Mouse (Mus musculus): ENCODE measurements around the gene Cfl2. TPM values are rescaled to one million over a fixed set of nuclear protein-coding genes. Genes with fewer than 3 reads are reported as not detected.
"Not testable (repeated sequence)": the region's sequence is repeated elsewhere in the genome, so short reads cannot be mapped to it uniquely, and the experiment has no call there.

The Cfl2 gene
- polyA plus RNA-seq (2015; fragmentation: Nextera tagmentation; extraction: Ambion mirVana) = 122 and 129 TPM in 2 replicates

DNA sequence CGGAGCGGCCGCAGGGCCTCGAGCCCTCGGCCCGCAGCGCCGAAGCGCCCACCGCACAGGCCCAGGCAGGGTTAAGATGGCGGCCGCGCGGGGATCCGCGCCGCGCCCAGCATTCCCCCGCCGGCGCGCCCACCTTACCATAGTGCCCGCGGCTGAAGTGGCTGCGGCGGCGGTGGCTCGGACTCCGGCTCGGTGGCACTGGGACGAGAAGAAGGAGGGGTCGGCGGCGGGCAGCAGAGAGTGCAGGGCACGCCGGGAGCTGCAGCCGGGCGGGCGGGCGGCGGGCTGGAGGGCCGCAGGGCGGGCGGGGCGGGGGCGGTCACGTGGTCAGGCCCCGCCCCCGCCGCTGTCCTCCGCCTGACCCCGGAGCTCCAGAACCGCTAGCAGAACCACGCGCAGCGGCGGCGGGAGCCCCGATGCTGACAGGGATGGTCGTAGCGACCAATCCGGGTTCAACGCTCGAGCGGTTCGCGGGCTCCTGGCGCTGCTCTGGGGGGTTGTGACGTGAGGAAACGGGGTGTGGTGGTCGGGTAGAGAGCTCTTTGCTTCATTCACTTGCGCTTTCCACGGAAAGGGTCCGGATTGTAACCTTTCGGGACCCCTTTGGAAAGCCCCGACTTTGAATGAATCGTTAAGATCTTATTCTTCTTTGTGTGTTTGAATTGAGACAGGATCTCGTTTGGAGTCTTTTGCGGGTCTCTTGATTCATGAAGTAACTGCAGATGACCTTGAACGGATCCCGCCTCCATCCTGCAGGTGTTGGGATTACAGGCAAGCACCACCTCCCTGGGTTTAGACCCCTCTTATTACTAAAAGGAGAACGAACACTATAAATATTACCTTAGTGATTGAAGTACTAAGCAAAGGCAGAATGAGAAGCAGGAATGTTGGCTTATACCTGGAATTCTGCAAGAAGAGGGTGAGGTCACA lies at the start of gene Cfl2:
Cfl2 (minus strand) TSS at position 272 of the 930 bp plus-strand sequence.
- Histone ChIP-seq H3K9me3 (ENCODE audit: low read length) (no peaks in the 10 kb centered on the region), H3K4me2 (replicated peaks; ENCODE audit: low read depth, low read length) (peak within 1 kb of the TSS; percentile 77), H3K36me3 (ENCODE audit: insufficient read depth, low read length) (peaks cover 4% of the 10 kb centered on the region; the same call in 1 of the 2 replicates), H3K9ac (replicated peaks; ENCODE audit: low read depth) (peak within 1 kb of the TSS; percentile 100), H3K4me1 (ENCODE audit: insufficient read depth, low read depth, low read length) (peaks cover 6% of the 10 kb centered on the region; the same call in 1 of the 2 replicates), H3K27me3 (replicated peaks; ENCODE audit: insufficient read depth, low read length) (no peaks in the 10 kb centered on the region), H3K4me3 (ENCODE audit: low read depth, low read length) (peak within 1 kb of the TSS; percentile 98), H3K27ac (ENCODE audit: low read length) (peak within 1 kb of the TSS; percentile 99)
- ATAC-seq (peak; percentile 94), DNase-seq (ENCODE audit: low spot score) (peak; percentile 91)
- TF ChIP-seq CTCF (IDR thresholded peaks at IDR 0.05) (0 out of 2 replicates have a peak, but pooled peaks have one; percentile 23), EP300 (IDR thresholded peaks at IDR 0.05) (no peak)
- WGBS = 1% methylated on average over 51 of the region's 82 CpGs

DNA sequence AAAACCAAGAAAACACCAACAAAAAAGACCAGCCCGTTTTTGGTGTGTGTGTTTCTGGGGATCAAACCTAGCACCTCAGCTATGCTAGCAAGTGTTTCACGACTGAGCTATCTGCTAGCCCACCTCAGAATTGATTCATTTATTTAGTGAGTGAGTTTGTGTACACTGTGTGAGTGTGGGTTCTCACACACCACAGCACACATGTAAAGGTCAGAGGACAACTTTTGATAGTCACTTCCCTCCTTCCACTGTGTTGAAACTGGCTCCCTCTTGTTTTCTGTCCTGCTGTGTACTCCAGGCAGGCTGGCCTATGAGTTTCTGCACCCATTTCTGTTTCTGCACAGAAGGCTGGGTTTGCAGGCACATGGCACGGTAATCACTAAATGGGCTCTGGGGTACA lies 47.7 kb upstream of the Cfl2 start:
- H3K36me3 ChIP-seq (ENCODE audit: insufficient read depth, low read length) = peaks cover 29% of the 10 kb centered on the region; the same call in 1 of the 2 replicates
- H3K4me3 ChIP-seq (ENCODE audit: low read depth, low read length) = no peak overlapping the region
- no peaks in the 10 kb centered on the region for H3K9me3 ChIP-seq (ENCODE audit: low read length)
- ATAC-seq = no peak
- no peaks in the 10 kb centered on the region for H3K27me3 ChIP-seq (replicated peaks; ENCODE audit: insufficient read depth, low read length)
- WGBS = 86% methylated on average over 3 of the region's 3 CpGs
- no peak overlapping the region for H3K27ac ChIP-seq (ENCODE audit: low read length)
- H3K4me2 ChIP-seq (replicated peaks; ENCODE audit: low read depth, low read length) = no peak overlapping the region
- no peak for TF ChIP-seq EP300 (IDR thresholded peaks at IDR 0.05)
- TF ChIP-seq CTCF (IDR thresholded peaks at IDR 0.05) = no peak
- no peak overlapping the region for H3K9ac ChIP-seq (replicated peaks; ENCODE audit: low read depth)
- DNase-seq (ENCODE audit: low spot score) = no peak
- H3K4me1 ChIP-seq (ENCODE audit: insufficient read depth, low read depth, low read length) = no peaks in the 10 kb centered on the region

DNA sequence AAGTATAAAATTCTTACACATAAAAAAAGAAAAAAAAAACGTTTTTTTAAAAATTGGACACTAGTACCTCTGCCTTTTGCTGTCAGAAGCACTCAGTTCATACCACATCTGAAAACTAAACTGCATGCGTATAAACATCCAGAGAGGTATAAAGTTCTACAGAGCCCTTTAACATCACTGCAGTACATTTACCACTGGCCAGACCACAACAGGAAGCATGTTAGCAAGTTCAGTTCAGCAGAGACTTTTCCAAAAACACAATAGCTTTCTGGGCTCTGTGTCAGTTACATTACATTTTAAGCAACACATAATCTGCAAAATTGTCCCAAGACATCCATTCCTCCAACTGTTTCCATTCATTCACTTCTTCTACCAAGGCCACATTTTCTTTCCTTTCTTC lies 29.9 kb upstream of the Cfl2 start:
- not testable (repeated sequence) for H3K4me2 ChIP-seq (replicated peaks; ENCODE audit: low read depth, low read length); H3K9me3 ChIP-seq (ENCODE audit: low read length); H3K36me3 ChIP-seq (ENCODE audit: insufficient read depth, low read length); H3K4me1 ChIP-seq (ENCODE audit: insufficient read depth, low read depth, low read length); ATAC-seq; DNase-seq (ENCODE audit: low spot score); H3K4me3 ChIP-seq (ENCODE audit: low read depth, low read length); H3K27ac ChIP-seq (ENCODE audit: low read length); H3K27me3 ChIP-seq (replicated peaks; ENCODE audit: insufficient read depth, low read length); H3K9ac ChIP-seq (replicated peaks; ENCODE audit: low read depth)
- WGBS = 24% methylated on average over 1 of the region's 2 CpGs

DNA sequence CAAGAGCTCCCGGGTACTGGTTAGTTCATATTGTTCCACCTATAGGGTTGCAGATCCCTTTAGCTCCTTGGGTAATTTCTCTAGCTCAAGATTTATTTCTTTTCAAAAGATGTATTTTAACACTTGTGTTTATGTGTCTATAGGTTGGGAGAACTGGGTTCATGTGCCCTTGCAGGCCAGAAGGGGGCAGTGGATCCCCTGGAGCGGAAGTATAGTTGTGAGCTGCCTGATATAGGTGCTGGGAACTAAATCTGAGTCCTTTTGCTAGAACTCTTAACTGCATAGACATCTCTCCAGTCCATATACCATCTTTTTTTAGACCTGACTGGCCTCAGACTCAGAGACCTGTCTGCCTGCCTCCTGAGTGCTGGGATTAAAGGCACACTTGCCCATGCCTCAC lies 27.7 kb upstream of the Cfl2 start:
- no peaks in the 10 kb centered on the region for H3K4me1 ChIP-seq (ENCODE audit: insufficient read depth, low read depth, low read length)
- DNase-seq (ENCODE audit: low spot score) (no peak), ATAC-seq (no peak)
- TF ChIP-seq CTCF (IDR thresholded peaks at IDR 0.05) = peak; percentile 20; the same call in 1 of the 2 replicates
- TF ChIP-seq EP300 (IDR thresholded peaks at IDR 0.05) = no peak
- H3K9ac ChIP-seq (replicated peaks; ENCODE audit: low read depth) = no peak overlapping the region
- WGBS = 100% methylated on average over 2 of the region's 2 CpGs
- no peaks in the 10 kb centered on the region for H3K9me3 ChIP-seq (ENCODE audit: low read length)
- H3K27me3 ChIP-seq (replicated peaks; ENCODE audit: insufficient read depth, low read length) = no peaks in the 10 kb centered on the region
- H3K27ac ChIP-seq (ENCODE audit: low read length) = no peak overlapping the region
- H3K36me3 ChIP-seq (ENCODE audit: insufficient read depth, low read length) = peaks cover 3% of the 10 kb centered on the region; the same call in 1 of the 2 replicates
- H3K4me3 ChIP-seq (ENCODE audit: low read depth, low read length) = no peak overlapping the region
- no peak overlapping the region for H3K4me2 ChIP-seq (replicated peaks; ENCODE audit: low read depth, low read length)

DNA sequence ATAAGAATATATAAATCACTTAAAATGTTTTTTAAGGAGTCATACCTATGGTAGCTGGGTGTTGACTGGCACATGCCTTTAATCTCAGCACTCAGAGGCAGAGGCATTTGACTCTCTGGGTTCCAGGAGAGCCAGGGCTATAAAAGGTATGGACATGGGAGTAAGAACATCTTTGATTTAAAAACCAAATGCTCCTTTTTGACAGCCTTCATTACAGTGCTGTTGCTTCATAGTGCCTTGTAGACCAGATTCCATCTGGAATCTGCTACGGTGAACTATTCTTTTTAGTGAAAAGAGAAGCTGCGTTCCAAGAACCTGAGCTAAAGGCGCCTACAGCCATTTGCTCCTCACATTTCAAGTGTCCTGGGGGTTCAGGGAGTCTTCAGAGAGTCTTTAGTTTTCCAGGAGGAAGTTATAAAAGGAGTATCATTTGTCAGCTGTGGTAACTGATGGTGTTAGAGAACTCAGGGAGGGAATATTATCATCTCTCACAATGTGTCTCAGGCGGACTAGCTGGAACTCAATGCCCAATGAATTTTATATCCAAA lies 25.0 kb upstream of the Cfl2 start:
- no peaks in the 10 kb centered on the region for H3K9me3 ChIP-seq (ENCODE audit: low read length)
- H3K4me1 ChIP-seq (ENCODE audit: insufficient read depth, low read depth, low read length) = no peaks in the 10 kb centered on the region
- no peak for TF ChIP-seq CTCF (IDR thresholded peaks at IDR 0.05)
- no peak for TF ChIP-seq EP300 (IDR thresholded peaks at IDR 0.05)
- no peak overlapping the region for H3K27ac ChIP-seq (ENCODE audit: low read length)
- no peak overlapping the region for H3K4me2 ChIP-seq (replicated peaks; ENCODE audit: low read depth, low read length)
- H3K27me3 ChIP-seq (replicated peaks; ENCODE audit: insufficient read depth, low read length) = no peaks in the 10 kb centered on the region
- ATAC-seq (no peak), DNase-seq (ENCODE audit: low spot score) (no peak)
- WGBS = 85% methylated on average over 4 of the region's 4 CpGs
- no peak overlapping the region for H3K9ac ChIP-seq (replicated peaks; ENCODE audit: low read depth)
- no peak overlapping the region for H3K4me3 ChIP-seq (ENCODE audit: low read depth, low read length)
- no peaks in the 10 kb centered on the region for H3K36me3 ChIP-seq (ENCODE audit: insufficient read depth, low read length)

DNA sequence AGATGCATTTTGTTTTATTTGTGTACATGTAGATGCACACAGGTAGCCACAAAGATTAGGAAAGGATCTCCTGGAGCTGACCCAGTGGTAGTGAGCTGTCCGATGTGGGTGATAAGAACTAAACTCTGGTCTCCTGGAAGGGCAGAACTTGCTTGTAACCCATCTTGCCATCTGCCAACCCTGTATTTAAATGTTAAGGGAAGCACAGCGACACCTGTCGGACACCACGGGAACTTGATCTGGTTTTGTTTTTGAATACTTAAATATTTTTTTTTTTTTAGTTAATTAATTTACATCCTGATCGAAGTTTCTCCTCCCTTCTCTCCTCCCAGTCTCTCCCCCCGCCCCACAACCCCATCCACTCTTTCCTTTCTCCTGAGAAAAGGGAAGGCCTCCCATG lies 17.0 kb upstream of the Cfl2 start:
- H3K36me3 ChIP-seq (ENCODE audit: insufficient read depth, low read length) = no peaks in the 10 kb centered on the region
- no peaks in the 10 kb centered on the region for H3K4me1 ChIP-seq (ENCODE audit: insufficient read depth, low read depth, low read length)
- no peaks in the 10 kb centered on the region for H3K9me3 ChIP-seq (ENCODE audit: low read length)
- H3K27me3 ChIP-seq (replicated peaks; ENCODE audit: insufficient read depth, low read length) = no peaks in the 10 kb centered on the region
- H3K27ac ChIP-seq (ENCODE audit: low read length) = no peak overlapping the region
- H3K4me3 ChIP-seq (ENCODE audit: low read depth, low read length) = no peak overlapping the region
- TF ChIP-seq EP300 (IDR thresholded peaks at IDR 0.05) (no peak), CTCF (IDR thresholded peaks at IDR 0.05) (peak; percentile 78)
- 5% methylated on average over 6 of the region's 6 CpGs for WGBS
- no peak for ATAC-seq
- no peak overlapping the region for H3K9ac ChIP-seq (replicated peaks; ENCODE audit: low read depth)
- peak; percentile 86 for DNase-seq (ENCODE audit: low spot score)
- H3K4me2 ChIP-seq (replicated peaks; ENCODE audit: low read depth, low read length) = no peak overlapping the region
